Comparison of ENCODE assay signal across 15 mouse cellular contexts in genomic region chr8:11198650-11199049, GRCm38 (mm10).
"Had no signal": no experiment of that assay in that cellular context is flagged by ENCODE, and none has a peak within 500 bp of the region (broad histone marks: within the 10 kb centered on the region; RNA-seq: fewer than 3 reads in every experiment).

No protein-coding gene starts in this region.

- H3K9ac ChIP-seq: limb, embryonic 15.5 days; liver, embryonic 13.5 days; liver, postnatal 0 days; lung, embryonic 15.5 days; midbrain, embryonic 15.5 days; neural tube, embryonic 12.5 days had no signal

- H3K9me3 ChIP-seq: limb, embryonic 15.5 days; liver, embryonic 13.5 days; lung, embryonic 15.5 days; midbrain, embryonic 15.5 days; neural tube, embryonic 12.5 days had no signal

- H3K4me3 ChIP-seq: limb, embryonic 15.5 days; liver, embryonic 13.5 days; lung, embryonic 15.5 days; midbrain, embryonic 15.5 days; neural tube, embryonic 12.5 days had no signal

- H3K27me3 ChIP-seq: limb, embryonic 15.5 days; liver, embryonic 13.5 days; lung, embryonic 15.5 days; midbrain, embryonic 15.5 days; neural tube, embryonic 12.5 days had no signal

- ATAC-seq: liver, postnatal 0 days; midbrain, embryonic 15.5 days had no signal

- H3K36me3 ChIP-seq: liver, embryonic 13.5 days; midbrain, embryonic 15.5 days; neural tube, embryonic 12.5 days had no signal

- H3K4me1 ChIP-seq: limb, embryonic 15.5 days; liver, embryonic 13.5 days; lung, embryonic 15.5 days had no signal

- DNase-seq: kidney, adult 9 months; kidney, postnatal 36 days; layer of hippocampus, adult 9-11 months; layer of hippocampus, postnatal 36 days; liver, embryonic 13.5 days; liver, postnatal 0 days; lung, postnatal 14 days; thymus, adult 18-20 months; thymus, postnatal 14 days had no signal

- H3K27ac ChIP-seq: limb, embryonic 15.5 days; liver, embryonic 13.5 days; lung, embryonic 15.5 days; macrophage; midbrain, embryonic 15.5 days; neural tube, embryonic 12.5 days; stomach, postnatal 0 days had no signal

- H3K4me2 ChIP-seq: limb, embryonic 15.5 days; liver, embryonic 13.5 days; lung, embryonic 15.5 days; midbrain, embryonic 15.5 days; neural tube, embryonic 12.5 days had no signal
